Mouse (Mus musculus) ES-E14 (cell line): Measurements from ENCODE around the gene Cyp4a32.
"Not testable (repeated sequence)": the region's sequence is repeated elsewhere in the genome, so short reads cannot be mapped to it uniquely, and the experiment has no call there.

Experiments
- CHD2 ChIP-seq: IDR thresholded peaks from 2 replicates; pipeline ENCODE4 v1.6.1; 2014; ENCODE audit warnings: mild to moderate bottlenecking, low read depth, low read length, inconsistent platforms
- HCFC1 ChIP-seq: IDR thresholded peaks from 2 replicates; pipeline ENCODE4 v1.6.1; 2012; ENCODE audit warnings: low read length, inconsistent platforms, borderline replicate concordance; ENCODE audit not compliant: insufficient read depth
- MAFK ChIP-seq: IDR thresholded peaks from 2 replicates; pipeline ENCODE4 v1.6.1; 2014; ENCODE audit warnings: mild to moderate bottlenecking, low read depth, low read length, inconsistent platforms; ENCODE audit not compliant: insufficient read depth
- ZC3H11A ChIP-seq: IDR thresholded peaks from 2 replicates; pipeline ENCODE4 v1.6.1; 2012; ENCODE audit warnings: low read depth, mild to moderate bottlenecking, inconsistent platforms, low read length, borderline replicate concordance
- ZNF384 ChIP-seq: IDR thresholded peaks from 2 replicates; pipeline ENCODE4 v1.6.1; 2012; ENCODE audit warnings: low read depth, low read length, inconsistent platforms

GRCm38 (mm10) chr4:115656535-115656922, 55.8 kb downstream of the Cyp4a32 start:
- not testable (repeated sequence) for TF ChIP-seq MAFK, ZC3H11A, CHD2, ZNF384, HCFC1
